Comparison of ENCODE assay signal across 8 mouse cellular contexts in the genomic region with DNA sequence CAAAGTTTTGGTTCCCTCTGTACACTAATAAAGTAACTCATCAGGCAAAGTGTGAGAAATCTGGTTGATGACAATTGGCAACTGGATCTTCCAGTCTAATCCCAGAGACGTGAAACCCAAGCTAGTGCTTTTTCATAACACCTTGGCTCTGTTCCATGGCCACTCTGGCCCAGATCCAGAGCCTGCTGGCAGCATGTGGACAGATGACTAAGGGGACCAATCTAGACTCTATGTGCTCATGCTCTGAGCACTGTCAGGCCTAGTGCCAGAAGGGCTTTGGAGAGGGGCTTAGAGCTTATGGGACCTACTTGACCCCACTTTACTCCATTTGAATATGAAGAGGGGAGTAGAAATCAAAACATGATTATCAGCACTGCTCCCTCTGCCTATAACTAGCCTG. TPM values are rescaled to one million over a fixed set of nuclear protein-coding genes. Genes with fewer than 3 reads are reported as not detected.
DNase-seq lines count a peak whose midpoint lies in the region; ATAC-seq and TF ChIP-seq lines count a peak whose summit lies in the region.

No protein-coding gene starts in this region.

- peaks cover 13% of the 10 kb centered on the region for H3K36me3 ChIP-seq in hindbrain, embryonic 13.5 days
- peaks cover 26% of the 10 kb centered on the region for H3K36me3 ChIP-seq in hindbrain, embryonic 10.5 days
- peaks cover 13% of the 10 kb centered on the region for H3K36me3 ChIP-seq in limb, embryonic 14.5 days (ENCODE audit: control insufficient read depth, insufficient read depth, low read length)

- no peaks in the 10 kb centered on the region for H3K27me3 ChIP-seq in hindbrain, embryonic 13.5 days
- H3K27me3 ChIP-seq in hindbrain, embryonic 10.5 days (ENCODE audit: insufficient read depth, poor library complexity, severe bottlenecking) = no peaks in the 10 kb centered on the region
- H3K27me3 ChIP-seq in limb, embryonic 14.5 days (ENCODE audit: control insufficient read depth, insufficient read depth, low read length) = no peaks in the 10 kb centered on the region

- peak; percentile 84 for ATAC-seq in hindbrain, embryonic 13.5 days (ENCODE audit: low FRiP score)
- ATAC-seq in limb, embryonic 14.5 days (ENCODE audit: low FRiP score, low read depth) = peak; percentile 73

- intact Hi-C loops in gastrocnemius, postnatal 14 days (cut with DNase I; ENCODE audit: low total_unique reads) = no loop called here

- TF ChIP-seq POLR2A in limb, embryonic 14.5 days (IDR thresholded peaks at IDR 0.05; ENCODE audit: borderline replicate concordance, extremely low read depth, insufficient read depth, insufficient read length) = no peak

- WGBS in hindbrain, embryonic 13.5 days = 27% methylated on average over 1 of the region's 1 CpGs
- 83% methylated on average over 1 of the region's 1 CpGs for WGBS in hindbrain, embryonic 10.5 days
- WGBS in limb, embryonic 14.5 days = 6% methylated on average over 1 of the region's 1 CpGs

- H3K4me3 ChIP-seq in hindbrain, embryonic 13.5 days = no peak overlapping the region
- H3K4me3 ChIP-seq in hindbrain, embryonic 10.5 days = no peak overlapping the region
- H3K4me3 ChIP-seq in limb, embryonic 14.5 days (replicated peaks; ENCODE audit: low read length) = no peak overlapping the region

- H3K9me3 ChIP-seq in hindbrain, embryonic 13.5 days = no peaks in the 10 kb centered on the region
- no peaks in the 10 kb centered on the region for H3K9me3 ChIP-seq in hindbrain, embryonic 10.5 days
- no peaks in the 10 kb centered on the region for H3K9me3 ChIP-seq in limb, embryonic 14.5 days (ENCODE audit: control insufficient read depth, low read length)

- peaks cover 17% of the 10 kb centered on the region for H3K4me1 ChIP-seq in hindbrain, embryonic 13.5 days (replicated peaks)
- no peaks in the 10 kb centered on the region for H3K4me1 ChIP-seq in hindbrain, embryonic 10.5 days (replicated peaks)
- H3K4me1 ChIP-seq in limb, embryonic 14.5 days (ENCODE audit: control insufficient read depth, insufficient read depth, low read length) = peaks cover 7% of the 10 kb centered on the region

- no peak overlapping the region for H3K27ac ChIP-seq in hindbrain, embryonic 13.5 days
- no peak overlapping the region for H3K27ac ChIP-seq in hindbrain, embryonic 10.5 days
- H3K27ac ChIP-seq in limb, embryonic 14.5 days (replicated peaks; ENCODE audit: low read depth, low read length) = no peak overlapping the region

- no peak for DNase-seq in hindbrain, embryonic 10.5 days (ENCODE audit: low spot score)
- peak; percentile 95 for DNase-seq in cerebellum, adult 8-10 months
- DNase-seq in gastrocnemius, postnatal 14 days = peak; percentile 88
- peak; percentile 89 for DNase-seq in kidney, adult 9 months
- peak; percentile 86 for DNase-seq in limb, embryonic 14.5 days (ENCODE audit: low spot score)
- DNase-seq in ovary, postnatal 36 days (ENCODE audit: low spot score) = peak; percentile 88
- peak; percentile 78 to 92 for DNase-seq in urinary bladder, postnatal 36 days (ENCODE audit: low spot score in 2 of 2)

- no peak overlapping the region for H3K9ac ChIP-seq in hindbrain, embryonic 13.5 days
- no peak overlapping the region for H3K9ac ChIP-seq in limb, embryonic 14.5 days (ENCODE audit: low read depth, low read length, severe bottlenecking)

- H3K4me2 ChIP-seq in hindbrain, embryonic 13.5 days = no peak overlapping the region
- no peak overlapping the region for H3K4me2 ChIP-seq in limb, embryonic 14.5 days (replicated peaks; ENCODE audit: low read depth, low read length, severe bottlenecking)

RNA-seq across cellular contexts. Expression of a gene that starts 36.1 kb away (rescaled TPM):
- 93.9 and 95.1 TPM in 2 replicates for polyA plus RNA-seq in hindbrain, embryonic 13.5 days (2015; fragmentation: Nextera tagmentation; extraction: Ambion mirVana)
- polyA plus RNA-seq in hindbrain, embryonic 10.5 days (2016; fragmentation: Nextera tagmentation; extraction: Ambion mirVana) = 107 and 111 TPM in 2 replicates
- 10 to 100 TPM; 21.9 to 31.0 TPM for total RNA-seq in gastrocnemius, postnatal 14 days (2021)
- polyA plus RNA-seq in limb, embryonic 14.5 days (2012; rRNA removed) = 38.2 and 44.0 TPM in 2 replicates
- polyA plus RNA-seq in limb, embryonic 14.5 days (2014; fragmentation: Nextera tagmentation; extraction: Ambion mirVana) = 109 and 112 TPM in 2 replicates

RNA-seq across cellular contexts. Expression of a gene that starts 57.7 kb away (rescaled TPM):
- polyA plus RNA-seq in hindbrain, embryonic 13.5 days (2015; fragmentation: Nextera tagmentation; extraction: Ambion mirVana) = 11.6 and 14.9 TPM in 2 replicates
- polyA plus RNA-seq in hindbrain, embryonic 10.5 days (2016; fragmentation: Nextera tagmentation; extraction: Ambion mirVana) = 23.1 and 27.5 TPM in 2 replicates
- total RNA-seq in gastrocnemius, postnatal 14 days (2021) = 10 to 100 TPM in 1 of 2 experiments, 1 to 10 TPM in 1; 8.6 to 12.1 TPM
- polyA plus RNA-seq in limb, embryonic 14.5 days (2012; rRNA removed) = 15.5 and 16.2 TPM in 2 replicates
- 27.4 and 30.9 TPM in 2 replicates for polyA plus RNA-seq in limb, embryonic 14.5 days (2014; fragmentation: Nextera tagmentation; extraction: Ambion mirVana)
